Mouse (Mus musculus) liver, postnatal 0 days (tissue): ENCODE measurements around the gene Slc25a44. TPM values are rescaled to one million over a fixed set of nuclear protein-coding genes. Genes with fewer than 3 reads are reported as not detected.

Source experiments
- ATAC-seq: fragments of 200-750 bp; cut with Nextera tagmentation; 2 replicates; pipeline ENCODE4 v1.8.0; 2017; ENCODE audit warnings: mild to moderate bottlenecking, moderate library complexity
- DNase-seq: peaks from one replicate; pipeline ENCODE4 v3.0.0-alpha.2; 2016
- H3K27ac ChIP-seq: fragments of 300-500 bp; sonication (generic); 2 replicates; pipeline ENCODE4 v1.5.1; 2014; ENCODE audit warnings: antibody characterized with exemption, moderate library complexity, mild to moderate bottlenecking, low read depth
- H3K27me3 ChIP-seq: fragments of 300-500 bp; sonication (generic); 2 replicates; pipeline ENCODE4 v1.6.1; 2014; ENCODE audit warnings: low read length, control low read depth, mixed read lengths; ENCODE audit not compliant: insufficient read depth
- H3K36me3 ChIP-seq: fragments of 300-500 bp; sonication (generic); replicated peaks from 2 replicates; pipeline ENCODE4 v1.6.1; 2014; ENCODE audit warnings: mild to moderate bottlenecking, control low read depth, low read length, moderate library complexity, mixed read lengths; ENCODE audit not compliant: insufficient read depth
- H3K4me1 ChIP-seq: fragments of 300-500 bp; sonication (generic); 2 replicates; pipeline ENCODE4 v1.6.1; 2014; ENCODE audit warnings: antibody characterized with exemption, mild to moderate bottlenecking, control low read depth; ENCODE audit not compliant: insufficient read depth
- H3K4me2 ChIP-seq: fragments of 300-500 bp; sonication (generic); 2 replicates; pipeline ENCODE4 v1.6.1; 2014; ENCODE audit warnings: low read depth, mild to moderate bottlenecking, low read length, moderate library complexity, mixed read lengths
- H3K4me3 ChIP-seq: fragments of 300-500 bp; sonication (generic); 2 replicates; pipeline ENCODE4 v1.5.1; 2014; ENCODE audit warnings: low read depth, low read length
- H3K9ac ChIP-seq: fragments of 300-500 bp; sonication (generic); replicated peaks from 2 replicates; pipeline ENCODE4 v1.6.1; 2014; ENCODE audit warnings: mild to moderate bottlenecking, moderate library complexity
- H3K9me3 ChIP-seq: fragments of 300-500 bp; sonication (generic); 2 replicates; pipeline ENCODE4 v1.6.1; 2016; ENCODE audit warnings: mild to moderate bottlenecking, control low read depth, low read length, mixed read lengths
- CTCF ChIP-seq: sonication (generic); IDR thresholded peaks from 2 replicates; pipeline ENCODE4 v1.5.1; 2016; ENCODE audit warnings: antibody characterized with exemption, low read depth
- EP300 ChIP-seq: IDR thresholded peaks from 2 replicates; pipeline ENCODE4 v1.6.1; 2016; ENCODE audit warnings: antibody characterized with exemption, low read depth, mild to moderate bottlenecking
- WGBS: fragments of 180-500 bp; shearing (Covaris S2); extraction: QIAGEN DNeasy Blood & Tissue Kit; methylation state at CpG from one replicate; pipeline ENCODE4 v1.1.7; 2014; ENCODE audit not compliant: insufficient replicate concordance; 5-methylcytosine and 5-hydroxymethylcytosine counted together
- polyA plus RNA-seq: library from polyadenylated mRNA; unstranded; fragments of >200 nt; fragmentation: Nextera tagmentation; extraction: Ambion mirVana; gene quantifications from 2 replicates; pipeline ENCODE4 v1.2.1, GENCODE M21; 2015

Slc25a44 gene
- polyA plus RNA-seq, 1 experiment from 2014 or later, result 9.0 TPM

GRCm38 (mm10) chr3:88420771-88421170 lies 4.2 kb downstream of the Slc25a44 start:
- H3K9me3 ChIP-seq, result no peaks in the 10 kb centered on the region
- no peak overlapping the region for H3K9ac ChIP-seq
- WGBS, result 90% methylated on average over 19 of the region's 19 CpGs
- DNase-seq, result no peak
- peak overlapping the region; percentile 84; the same call in 1 of the 2 replicates for H3K27ac ChIP-seq
- H3K36me3 ChIP-seq, result peaks cover 42% of the 10 kb centered on the region
- ATAC-seq, result no peak
- no peak overlapping the region for H3K4me3 ChIP-seq
- no peaks in the 10 kb centered on the region for H3K27me3 ChIP-seq
- TF ChIP-seq CTCF (no peak), EP300 (no peak)
- H3K4me1 ChIP-seq, result peaks cover 41% of the 10 kb centered on the region
- H3K4me2 ChIP-seq, result no peak overlapping the region

GRCm38 (mm10) chr3:88418016-88418415 lies 6.9 kb downstream of the Slc25a44 start:
- TF ChIP-seq CTCF (no peak), EP300 (no peak)
- 78% methylated on average over 6 of the region's 6 CpGs for WGBS
- Histone ChIP-seq H3K4me3 (no peak overlapping the region), H3K36me3 (peaks cover 52% of the 10 kb centered on the region), H3K9me3 (no peaks in the 10 kb centered on the region), H3K27me3 (no peaks in the 10 kb centered on the region), H3K9ac (no peak overlapping the region), H3K4me1 (peaks cover 40% of the 10 kb centered on the region), H3K27ac (no peak overlapping the region), H3K4me2 (no peak overlapping the region)
- DNase-seq (no peak), ATAC-seq (no peak)

GRCm38 (mm10) chr3:88415668-88416067 lies 9.3 kb downstream of the Slc25a44 start:
- TF ChIP-seq EP300 (no peak), CTCF (no peak)
- DNase-seq, result peak; percentile 13
- Histone ChIP-seq H3K4me3 (no peak overlapping the region), H3K27me3 (no peaks in the 10 kb centered on the region), H3K9ac (no peak overlapping the region), H3K9me3 (no peaks in the 10 kb centered on the region), H3K36me3 (peaks cover 56% of the 10 kb centered on the region), H3K27ac (peak overlapping the region; percentile 45), H3K4me1 (peaks cover 37% of the 10 kb centered on the region), H3K4me2 (peak overlapping the region; percentile 40)
- peak; percentile 22; the same call in 1 of the 2 replicates for ATAC-seq
- 63% methylated on average over 4 of the region's 4 CpGs for WGBS

GRCm38 (mm10) chr3:88412636-88413035 lies 12.3 kb downstream of the Slc25a44 start:
- H3K27ac ChIP-seq, result peak overlapping the region; percentile 96; the same call in 1 of the 2 replicates
- no peak for DNase-seq
- no peaks in the 10 kb centered on the region for H3K27me3 ChIP-seq
- no peak overlapping the region for H3K4me2 ChIP-seq
- H3K9me3 ChIP-seq, result no peaks in the 10 kb centered on the region
- ATAC-seq, result no peak
- peaks cover 54% of the 10 kb centered on the region for H3K4me1 ChIP-seq
- H3K9ac ChIP-seq, result 0 out of 2 replicates have a peak overlapping the region, but pooled peaks have one; percentile 11
- no peak overlapping the region for H3K4me3 ChIP-seq
- WGBS, result 81% methylated on average over 11 of the region's 11 CpGs
- peaks cover 34% of the 10 kb centered on the region for H3K36me3 ChIP-seq
- TF ChIP-seq CTCF (no peak), EP300 (no peak)

- Histone ChIP-seq H3K4me3 (no peak overlapping the region), H3K36me3 (peaks cover 29% of the 10 kb centered on the region), H3K4me1 (peaks cover 58% of the 10 kb centered on the region), H3K9ac (peak overlapping the region; percentile 36), H3K4me2 (peak overlapping the region; percentile 85), H3K27ac (peak overlapping the region; percentile 96), H3K27me3 (no peaks in the 10 kb centered on the region), H3K9me3 (no peaks in the 10 kb centered on the region)
- DNase-seq (peak; percentile 75), ATAC-seq (peak; percentile 22)
- WGBS, result 59% methylated on average over 4 of the region's 4 CpGs
- TF ChIP-seq EP300, result peak; percentile 74
- TF ChIP-seq CTCF, result no peak
Observed at GRCm38 (mm10) chr3:88411681-88412080, 13.3 kb downstream of the Slc25a44 start.

GRCm38 (mm10) chr3:88410645-88411031 lies 14.3 kb downstream of the Slc25a44 start:
- peaks cover 20% of the 10 kb centered on the region for H3K36me3 ChIP-seq
- H3K4me3 ChIP-seq, result peak overlapping the region; percentile 57
- H3K27me3 ChIP-seq, result no peaks in the 10 kb centered on the region
- no peak for TF ChIP-seq CTCF
- TF ChIP-seq EP300, result no peak
- WGBS, result 21% methylated on average over 7 of the region's 7 CpGs
- H3K4me1 ChIP-seq, result peaks cover 51% of the 10 kb centered on the region
- H3K9me3 ChIP-seq, result no peaks in the 10 kb centered on the region
- peak; percentile 27 for DNase-seq
- peak overlapping the region; percentile 96 for H3K27ac ChIP-seq
- ATAC-seq, result peak; percentile 6; the same call in 1 of the 2 replicates
- H3K4me2 ChIP-seq, result peak overlapping the region; percentile 85
- H3K9ac ChIP-seq, result peak overlapping the region; percentile 75
